Mouse (Mus musculus) R1 (cell line): ENCODE data around the gene Acbd3.

Experiments
- DNase-seq: peaks from one replicate; pipeline ENCODE4 v3.0.0-alpha.2; 2018; ENCODE audit warnings: low read depth, low spot score

Acbd3 gene

GRCm38 (mm10) chr1:180762180-180762579, 36.3 kb downstream of the Acbd3 start:
- peak; percentile 28 for DNase-seq

GRCm38 (mm10) chr1:180762679-180763078, 36.8 kb downstream of the Acbd3 start:
- peak; percentile 22 for DNase-seq

DNA sequence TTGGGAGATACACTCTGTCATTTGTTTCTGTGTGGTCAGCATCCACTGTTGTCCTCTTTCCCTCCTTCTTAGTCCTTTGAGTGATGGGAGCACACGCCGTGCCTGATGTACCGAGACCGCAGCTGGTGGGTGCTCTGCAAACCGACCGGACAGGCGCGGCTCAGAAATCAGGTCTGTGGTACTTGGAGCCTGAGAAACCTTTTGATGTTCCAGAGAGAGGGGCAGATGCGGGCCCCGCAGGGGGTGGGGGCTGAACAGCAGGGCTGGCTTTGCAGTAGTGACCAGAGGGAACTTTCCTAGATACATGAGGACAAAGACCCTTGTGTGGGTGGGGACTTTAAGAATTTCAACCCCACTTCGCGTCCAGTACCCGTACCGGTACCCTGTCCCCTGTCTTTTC, 37.5 kb downstream of the Acbd3 start:
- peak; percentile 31 for DNase-seq

DNA sequence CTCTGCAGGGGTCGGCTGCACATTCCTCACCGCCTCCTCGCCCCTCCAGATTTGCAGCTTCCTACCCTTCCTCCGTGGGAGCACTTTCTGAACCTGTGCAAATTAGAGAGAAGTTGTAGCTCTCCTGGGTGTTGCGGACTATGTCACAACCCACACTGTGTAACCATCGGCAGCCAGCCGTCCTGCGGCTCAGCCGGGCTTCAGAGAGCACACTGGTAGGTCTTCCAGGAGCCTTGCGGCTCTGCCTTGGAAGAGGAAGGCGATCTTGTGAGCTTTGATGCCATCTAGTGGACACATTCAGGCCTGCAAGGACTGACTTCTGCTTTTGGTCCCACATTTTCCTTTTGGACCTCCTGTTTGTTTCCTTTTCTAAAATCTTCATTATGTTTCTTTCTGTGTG, 38.0 kb downstream of the Acbd3 start:
- peak; percentile 90 for DNase-seq

- DNase-seq: no peak
Observed at GRCm38 (mm10) chr1:180765393-180765792, 39.5 kb downstream of the Acbd3 start.

DNA sequence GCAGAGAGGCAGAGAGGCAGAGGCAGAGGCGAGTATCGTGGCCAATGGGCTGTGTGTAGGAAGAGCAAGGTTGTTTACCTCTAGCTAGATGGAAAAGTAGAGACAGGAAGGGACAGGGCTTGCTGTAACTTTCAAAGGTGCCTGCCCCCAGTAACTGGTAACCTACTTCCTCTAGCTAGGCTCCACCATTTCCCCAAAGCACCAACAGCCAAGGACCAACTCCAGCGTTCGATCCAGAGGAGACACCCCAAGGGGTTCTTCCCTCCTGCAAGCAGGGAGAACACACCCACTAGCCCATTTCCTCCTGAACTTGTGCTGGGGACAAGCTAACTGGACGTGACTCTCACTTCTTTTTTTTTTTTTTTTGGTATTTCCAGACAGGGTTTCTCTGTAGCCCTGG, 40.7 kb downstream of the Acbd3 start:
- no peak for DNase-seq

GRCm38 (mm10) chr1:180767541-180768333, 41.9 kb downstream of the Acbd3 start:
- peak; percentile 68 for DNase-seq

GRCm38 (mm10) chr1:180768334-180769168, 42.7 kb downstream of the Acbd3 start:
- peak; percentile 83 for DNase-seq

DNA sequence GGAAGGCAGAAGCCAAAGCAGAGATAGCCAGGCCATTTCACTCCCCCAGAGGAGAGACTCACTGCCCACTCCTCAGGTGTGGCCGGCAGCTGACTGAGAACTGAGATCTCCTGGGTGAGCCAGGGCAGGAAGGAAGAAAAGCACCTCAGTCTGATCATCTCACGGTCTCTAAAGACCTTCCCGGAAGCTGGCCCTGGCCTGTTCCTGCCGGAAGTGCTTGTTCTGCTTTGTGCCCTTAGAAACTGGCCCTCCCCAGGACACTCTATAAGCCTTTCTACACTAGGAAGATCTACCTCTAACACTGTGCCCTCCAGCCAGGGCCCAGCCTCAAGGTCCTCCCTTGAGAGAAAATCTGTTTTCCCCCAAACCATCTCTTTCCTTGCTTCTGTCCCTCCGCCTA, 45.5 kb downstream of the Acbd3 start:
- DNase-seq: no peak

DNA sequence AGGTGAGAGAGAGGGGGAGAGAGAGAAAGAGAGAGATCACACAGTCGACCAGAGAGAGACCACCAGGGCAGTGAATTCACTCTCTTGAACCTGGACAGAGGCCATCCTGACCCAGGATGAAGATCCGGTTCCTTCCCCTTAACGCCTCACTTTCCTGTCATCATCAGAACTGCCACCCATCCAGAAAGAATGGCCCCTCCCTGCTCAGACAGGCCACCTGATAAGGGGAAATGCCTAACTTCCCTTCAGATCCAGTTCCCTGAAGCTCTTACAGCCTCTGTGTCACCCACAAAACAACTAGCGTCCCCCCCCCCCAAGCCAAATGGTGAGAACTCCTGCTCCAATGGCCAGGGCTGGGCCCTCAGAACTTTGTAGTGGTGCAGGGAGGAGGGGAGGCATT, 45.9 kb downstream of the Acbd3 start:
- DNase-seq: no peak

GRCm38 (mm10) chr1:180772291-180772690, 46.4 kb downstream of the Acbd3 start:
- peak; percentile 41 for DNase-seq

GRCm38 (mm10) chr1:180774664-180775063, 48.8 kb downstream of the Acbd3 start:
- peak; percentile 90 for DNase-seq

GRCm38 (mm10) chr1:180775317-180775716, 49.5 kb downstream of the Acbd3 start:
- peak; percentile 69 for DNase-seq

DNA sequence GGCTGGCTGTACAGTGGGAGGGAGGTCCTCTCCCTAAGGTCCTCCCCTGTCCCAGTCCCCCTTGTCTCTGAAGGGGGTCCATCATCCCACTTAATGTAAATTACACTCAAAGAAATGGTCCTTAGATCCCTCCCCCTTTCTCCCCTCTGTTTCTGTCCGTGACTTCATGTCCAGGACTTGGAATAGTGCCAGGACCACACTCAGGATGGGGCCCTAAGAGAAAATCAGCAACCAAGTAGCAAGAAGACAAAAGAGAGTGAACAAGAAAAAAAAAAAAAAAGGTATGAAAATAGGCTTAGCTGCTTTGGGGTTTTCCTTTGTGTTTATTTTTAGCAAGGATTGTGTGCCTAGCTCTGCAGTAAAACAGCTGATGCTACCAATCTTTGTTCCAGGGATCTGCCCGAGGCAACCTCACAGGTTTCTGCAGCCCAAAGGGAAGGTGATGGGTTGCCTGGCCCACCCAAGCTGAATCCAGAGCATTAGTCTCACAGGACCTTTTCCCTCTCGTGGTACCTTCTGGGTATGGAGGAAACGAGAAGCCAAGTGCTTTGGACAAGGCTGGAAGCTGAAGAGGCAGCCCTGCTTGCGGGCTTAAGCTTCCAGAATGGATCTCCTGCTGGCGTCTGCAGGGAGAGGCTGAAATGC, 50.1 kb downstream of the Acbd3 start:
- no peak for DNase-seq

DNA sequence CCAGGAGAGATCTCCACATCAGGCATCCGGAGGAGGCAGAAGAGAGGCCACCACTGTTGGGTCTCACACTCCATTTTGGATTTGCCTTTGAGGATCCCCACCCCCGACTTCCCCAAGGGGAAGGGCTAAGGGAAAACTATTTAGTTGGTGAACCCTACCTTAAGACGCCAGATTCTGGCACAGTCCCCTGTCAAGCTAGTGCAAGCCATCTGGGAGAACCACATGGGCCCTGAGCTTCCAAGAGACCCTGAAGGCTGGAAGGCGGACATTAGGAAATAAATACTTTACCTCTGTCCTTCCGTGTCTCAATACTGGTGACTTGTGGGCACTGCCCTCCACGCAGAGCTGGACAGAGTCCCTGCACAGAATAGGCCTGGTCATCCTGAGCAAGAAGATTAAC, 50.7 kb downstream of the Acbd3 start:
- no peak for DNase-seq

DNA sequence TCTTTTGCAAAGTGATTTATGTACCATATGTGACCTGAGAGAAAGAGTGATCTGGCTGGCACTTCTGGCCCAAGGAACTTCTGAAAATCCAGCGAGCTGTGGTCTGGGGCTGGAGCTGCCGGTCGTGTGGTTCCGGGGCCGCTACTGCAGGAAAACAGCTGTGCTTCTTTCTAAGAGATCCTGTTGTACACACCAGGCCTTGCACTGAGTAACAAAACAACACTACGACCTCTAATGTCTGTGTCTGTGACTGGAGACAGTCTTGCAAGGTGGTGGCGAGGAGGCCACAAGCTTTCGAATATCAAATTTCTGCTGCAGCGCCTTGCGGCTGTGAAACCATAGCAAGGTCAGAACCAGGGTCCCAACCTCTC, 51.4 kb downstream of the Acbd3 start:
- no peak for DNase-seq

GRCm38 (mm10) chr1:180777660-180778402, 52.0 kb downstream of the Acbd3 start:
- peak; percentile 94 for DNase-seq

- DNase-seq: no peak
Observed at GRCm38 (mm10) chr1:180778403-180778754, 52.5 kb downstream of the Acbd3 start.

GRCm38 (mm10) chr1:180778941-180779340, 53.1 kb downstream of the Acbd3 start:
- no peak for DNase-seq

DNA sequence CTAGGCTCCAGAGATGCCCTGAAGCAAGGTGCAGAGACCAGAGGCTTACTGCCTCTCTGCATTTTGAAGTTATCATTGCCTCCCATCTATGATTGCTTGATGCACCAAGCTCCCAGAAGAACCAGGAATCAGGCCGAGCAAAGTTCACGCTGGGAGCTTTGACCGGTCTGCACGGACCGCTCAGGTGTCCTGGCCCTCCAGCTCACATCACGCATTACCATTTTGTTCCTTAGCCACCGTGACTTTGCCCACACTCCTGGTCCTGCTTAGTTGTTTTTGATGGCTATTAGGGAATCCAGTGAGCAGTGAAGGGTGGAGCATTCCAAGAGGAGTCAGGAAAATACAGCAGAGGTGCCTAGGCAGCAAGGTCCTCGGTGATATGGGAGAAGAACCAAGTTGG, 54.4 kb downstream of the Acbd3 start:
- DNase-seq: no peak

DNA sequence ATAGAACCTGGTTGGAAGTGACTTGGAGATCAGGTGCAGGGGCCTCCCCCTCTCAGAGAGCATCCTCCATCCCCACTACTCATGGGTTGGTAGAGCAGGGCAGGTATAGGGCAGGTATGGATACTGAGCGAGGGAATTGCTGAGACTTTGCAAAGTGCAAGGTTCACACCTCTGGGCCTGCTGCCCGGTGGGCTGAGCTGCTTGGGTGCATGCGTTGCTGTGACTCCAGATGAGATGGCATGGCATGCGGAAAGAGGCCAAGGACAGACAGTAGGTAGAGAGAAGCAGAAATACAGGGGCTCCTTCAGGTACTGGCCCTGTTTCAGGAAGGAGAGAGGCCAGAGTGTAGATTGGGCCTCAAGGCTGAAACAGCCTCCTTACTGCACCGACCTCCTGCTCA, 55.4 kb downstream of the Acbd3 start:
- no peak for DNase-seq
